Mouse (Mus musculus): ENCODE data around the gene Arpc5l. TPM values are rescaled to one million over a fixed set of nuclear protein-coding genes. Genes with fewer than 3 reads are reported as not detected.

The Arpc5l gene
- 141 and 144 TPM in 2 replicates for polyA plus RNA-seq (2014; fragmentation: Nextera tagmentation; extraction: Ambion mirVana)

DNA sequence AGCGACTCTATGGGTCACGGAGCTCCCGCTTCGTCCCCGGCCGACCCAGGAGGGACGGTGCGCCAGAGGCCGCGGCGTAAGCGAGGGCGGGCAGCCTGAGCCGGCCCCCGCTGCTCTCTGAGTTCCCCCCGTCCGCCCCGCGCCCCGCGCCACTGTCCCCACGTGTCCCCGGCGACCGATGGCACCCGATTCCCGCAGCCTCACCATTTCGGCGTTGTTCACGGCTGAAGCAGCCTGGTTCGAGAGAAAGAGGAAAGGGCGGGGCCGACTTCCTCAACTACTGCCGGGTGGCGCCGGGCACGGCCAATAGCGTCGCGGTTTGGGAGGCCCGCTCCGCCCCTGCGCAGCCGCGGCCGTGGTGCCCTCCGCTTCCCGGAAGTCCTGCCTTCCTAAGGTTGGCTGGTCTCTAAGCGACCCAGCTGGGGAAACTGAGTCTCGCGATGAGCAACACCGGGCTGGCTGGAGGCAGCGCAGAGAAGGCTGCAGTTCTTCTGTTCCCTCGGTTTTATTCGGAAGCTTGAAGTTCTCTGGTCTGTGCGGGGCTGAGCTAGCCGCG lies at the start of gene Arpc5l:
TSS of gene Arpc5l (plus strand) at position 469 of the 556 bp plus-strand sequence.
- no peaks in the 10 kb centered on the region for H3K9me3 ChIP-seq (ENCODE audit: control insufficient read depth, low read length)
- WGBS = under 1% methylated on average over 58 of the region's 58 CpGs
- H3K4me1 ChIP-seq (ENCODE audit: control insufficient read depth, insufficient read depth, low read length) = peaks cover 41% of the 10 kb centered on the region
- peak; percentile 90 for ATAC-seq (ENCODE audit: low FRiP score, low TSS enrichment)
- H3K27me3 ChIP-seq (ENCODE audit: control insufficient read depth, insufficient read depth, low read length) = no peaks in the 10 kb centered on the region
- H3K36me3 ChIP-seq (ENCODE audit: control insufficient read depth, insufficient read depth, low read length) = peaks cover 37% of the 10 kb centered on the region
- peak within 1 kb of the TSS; percentile 94 for H3K4me2 ChIP-seq (ENCODE audit: low read length)
- peak within 1 kb of the TSS; percentile 87 for H3K27ac ChIP-seq (replicated peaks; ENCODE audit: low read depth, low read length)
- H3K4me3 ChIP-seq (replicated peaks; ENCODE audit: low read depth, low read length) = peak within 1 kb of the TSS; percentile 58
- DNase-seq = peak; percentile 97
- H3K9ac ChIP-seq (replicated peaks; ENCODE audit: low read length) = peak within 1 kb of the TSS; percentile 88

DNA sequence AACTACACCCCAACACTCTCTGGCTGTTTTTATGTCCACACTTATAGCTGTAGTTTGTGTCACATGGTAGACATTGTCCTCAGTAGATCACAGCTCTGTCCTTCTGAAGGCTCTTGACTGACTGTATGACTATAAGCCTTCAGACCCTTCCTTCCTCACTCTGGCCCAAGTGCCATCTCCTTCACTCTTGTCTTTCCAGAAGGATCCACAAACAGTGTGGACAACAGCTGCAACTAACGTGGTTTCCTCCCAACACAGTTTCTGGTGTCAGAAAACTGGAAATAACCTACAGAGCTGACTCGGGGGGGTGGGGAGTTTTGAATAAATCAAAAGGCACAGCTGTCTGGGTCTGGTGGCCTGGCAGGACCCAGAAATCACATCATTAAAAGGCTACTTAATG lies 49.1 kb upstream of the Arpc5l start:
- H3K36me3 ChIP-seq (ENCODE audit: control insufficient read depth, insufficient read depth, low read length) = no peaks in the 10 kb centered on the region
- H3K9ac ChIP-seq (replicated peaks; ENCODE audit: low read length) = no peak overlapping the region
- no peaks in the 10 kb centered on the region for H3K4me1 ChIP-seq (ENCODE audit: control insufficient read depth, insufficient read depth, low read length)
- no peaks in the 10 kb centered on the region for H3K27me3 ChIP-seq (ENCODE audit: control insufficient read depth, insufficient read depth, low read length)
- no peaks in the 10 kb centered on the region for H3K9me3 ChIP-seq (ENCODE audit: control insufficient read depth, low read length)
- WGBS = 86% methylated on average over 2 of the region's 2 CpGs
- no peak overlapping the region for H3K4me3 ChIP-seq (replicated peaks; ENCODE audit: low read depth, low read length)
- H3K27ac ChIP-seq (replicated peaks; ENCODE audit: low read depth, low read length) = no peak overlapping the region
- no peak for ATAC-seq (ENCODE audit: low FRiP score, low TSS enrichment)
- DNase-seq = no peak
- no peak overlapping the region for H3K4me2 ChIP-seq (ENCODE audit: low read length)

DNA sequence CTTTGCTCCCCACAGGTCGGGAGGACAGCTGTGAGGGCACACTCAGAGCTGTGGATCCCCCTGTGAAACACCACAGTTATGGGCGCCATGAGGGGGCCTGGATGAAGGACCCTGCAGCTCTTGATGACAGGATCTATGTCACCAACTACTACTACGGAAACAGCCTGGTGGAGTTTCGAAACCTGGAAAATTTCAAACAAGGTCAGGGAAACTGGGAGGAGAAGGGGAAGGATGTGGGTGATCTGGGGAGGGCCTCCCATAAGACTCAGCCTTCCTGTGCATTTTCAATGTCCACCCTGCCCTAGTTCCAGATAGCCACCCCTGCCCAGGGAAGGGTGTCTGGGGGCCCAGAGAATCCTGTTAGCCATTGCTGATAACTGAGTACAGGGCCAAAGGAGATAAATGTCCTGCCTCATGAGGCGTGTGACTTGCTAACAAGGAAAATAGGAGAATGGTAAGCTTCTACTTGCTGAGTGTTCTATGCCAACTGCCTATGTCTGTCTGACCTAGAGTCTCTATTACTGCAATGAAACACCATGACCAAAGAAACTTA lies 47.4 kb upstream of the Arpc5l start:
- no peak overlapping the region for H3K4me2 ChIP-seq (ENCODE audit: low read length)
- WGBS = 90% methylated on average over 5 of the region's 5 CpGs
- H3K27ac ChIP-seq (replicated peaks; ENCODE audit: low read depth, low read length) = no peak overlapping the region
- DNase-seq = no peak
- no peaks in the 10 kb centered on the region for H3K27me3 ChIP-seq (ENCODE audit: control insufficient read depth, insufficient read depth, low read length)
- no peak overlapping the region for H3K9ac ChIP-seq (replicated peaks; ENCODE audit: low read length)
- H3K36me3 ChIP-seq (ENCODE audit: control insufficient read depth, insufficient read depth, low read length) = no peaks in the 10 kb centered on the region
- no peak for ATAC-seq (ENCODE audit: low FRiP score, low TSS enrichment)
- no peak overlapping the region for H3K4me3 ChIP-seq (replicated peaks; ENCODE audit: low read depth, low read length)
- H3K4me1 ChIP-seq (ENCODE audit: control insufficient read depth, insufficient read depth, low read length) = no peaks in the 10 kb centered on the region
- no peaks in the 10 kb centered on the region for H3K9me3 ChIP-seq (ENCODE audit: control insufficient read depth, low read length)

DNA sequence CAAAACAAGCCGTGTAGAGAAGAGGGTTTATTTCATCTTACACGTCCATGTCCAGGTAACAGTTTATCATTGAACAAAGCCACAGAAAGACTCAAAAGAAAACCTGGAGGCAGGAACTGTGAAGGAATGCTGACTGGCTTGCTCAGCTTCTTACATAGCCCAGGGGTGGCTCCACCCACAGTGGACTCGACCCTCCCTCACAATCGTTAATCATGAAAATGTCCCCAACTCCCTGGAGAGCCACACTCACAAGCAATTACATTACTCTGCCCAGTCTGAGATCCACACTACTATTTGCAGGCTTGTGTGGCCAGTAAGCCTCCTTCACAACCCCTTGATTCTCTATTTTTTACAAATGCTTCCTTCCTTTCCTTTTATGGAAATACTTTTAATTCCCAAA lies 41.0 kb upstream of the Arpc5l start:
- WGBS = 57% methylated on average over 4 of the region's 4 CpGs
- no peaks in the 10 kb centered on the region for H3K9me3 ChIP-seq (ENCODE audit: control insufficient read depth, low read length)
- H3K4me3 ChIP-seq (replicated peaks; ENCODE audit: low read depth, low read length) = no peak overlapping the region
- DNase-seq (no peak), ATAC-seq (ENCODE audit: low FRiP score, low TSS enrichment) (no peak)
- no peak overlapping the region for H3K4me2 ChIP-seq (ENCODE audit: low read length)
- no peak overlapping the region for H3K9ac ChIP-seq (replicated peaks; ENCODE audit: low read length)
- H3K27me3 ChIP-seq (ENCODE audit: control insufficient read depth, insufficient read depth, low read length) = no peaks in the 10 kb centered on the region
- H3K36me3 ChIP-seq (ENCODE audit: control insufficient read depth, insufficient read depth, low read length) = no peaks in the 10 kb centered on the region
- H3K27ac ChIP-seq (replicated peaks; ENCODE audit: low read depth, low read length) = no peak overlapping the region
- no peaks in the 10 kb centered on the region for H3K4me1 ChIP-seq (ENCODE audit: control insufficient read depth, insufficient read depth, low read length)

DNA sequence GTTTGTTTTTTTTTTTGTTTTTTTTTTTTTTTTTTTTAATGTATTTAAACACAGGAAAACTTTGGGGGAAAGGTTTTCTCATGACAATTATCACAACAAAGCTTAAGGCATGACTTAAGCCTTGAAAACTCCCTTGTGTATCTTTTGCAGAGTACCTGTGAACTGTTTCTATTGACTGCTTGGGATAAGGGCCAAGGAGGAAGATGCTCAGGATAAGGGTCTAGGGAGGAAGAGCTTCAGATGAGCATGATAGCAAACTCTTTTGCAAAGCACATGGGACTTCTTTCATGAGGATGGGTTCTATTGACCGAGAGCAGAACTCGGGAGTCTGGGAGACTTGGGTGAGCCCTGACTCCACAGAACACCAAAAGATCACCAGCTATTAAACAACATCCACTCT lies 35.5 kb upstream of the Arpc5l start:
- H3K4me1 ChIP-seq (ENCODE audit: control insufficient read depth, insufficient read depth, low read length) = no peaks in the 10 kb centered on the region
- no peak overlapping the region for H3K27ac ChIP-seq (replicated peaks; ENCODE audit: low read depth, low read length)
- H3K4me2 ChIP-seq (ENCODE audit: low read length) = no peak overlapping the region
- H3K27me3 ChIP-seq (ENCODE audit: control insufficient read depth, insufficient read depth, low read length) = no peaks in the 10 kb centered on the region
- no peaks in the 10 kb centered on the region for H3K36me3 ChIP-seq (ENCODE audit: control insufficient read depth, insufficient read depth, low read length)
- DNase-seq = no peak
- 88% methylated on average over 2 of the region's 2 CpGs for WGBS
- ATAC-seq (ENCODE audit: low FRiP score, low TSS enrichment) = no peak
- no peak overlapping the region for H3K9ac ChIP-seq (replicated peaks; ENCODE audit: low read length)
- no peaks in the 10 kb centered on the region for H3K9me3 ChIP-seq (ENCODE audit: control insufficient read depth, low read length)
- H3K4me3 ChIP-seq (replicated peaks; ENCODE audit: low read depth, low read length) = no peak overlapping the region

DNA sequence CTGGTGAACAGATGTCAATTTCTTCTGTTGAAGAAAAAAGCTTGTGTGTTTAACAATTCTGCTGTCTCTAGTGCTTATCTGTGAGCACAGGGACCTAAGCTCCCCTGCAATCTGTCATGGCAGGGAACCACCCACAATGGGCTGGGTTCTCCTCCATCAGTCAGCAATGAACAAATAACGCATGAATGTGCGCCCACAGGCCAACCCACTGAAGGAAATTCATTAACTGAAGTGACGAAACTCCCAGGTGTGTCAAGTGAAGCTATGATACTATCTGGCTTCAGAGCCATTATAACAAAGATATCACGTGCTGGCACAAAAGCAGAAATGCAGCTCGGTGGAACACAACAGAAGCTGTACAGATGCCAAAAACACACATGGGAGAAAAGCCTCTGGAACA lies 35.1 kb upstream of the Arpc5l start:
- 83% methylated on average over 5 of the region's 5 CpGs for WGBS
- Histone ChIP-seq H3K4me2 (ENCODE audit: low read length) (no peak overlapping the region), H3K4me1 (ENCODE audit: control insufficient read depth, insufficient read depth, low read length) (no peaks in the 10 kb centered on the region), H3K27me3 (ENCODE audit: control insufficient read depth, insufficient read depth, low read length) (no peaks in the 10 kb centered on the region), H3K27ac (replicated peaks; ENCODE audit: low read depth, low read length) (no peak overlapping the region), H3K36me3 (ENCODE audit: control insufficient read depth, insufficient read depth, low read length) (no peaks in the 10 kb centered on the region), H3K9me3 (ENCODE audit: control insufficient read depth, low read length) (no peaks in the 10 kb centered on the region), H3K9ac (replicated peaks; ENCODE audit: low read length) (no peak overlapping the region), H3K4me3 (replicated peaks; ENCODE audit: low read depth, low read length) (no peak overlapping the region)
- DNase-seq (no peak), ATAC-seq (ENCODE audit: low FRiP score, low TSS enrichment) (no peak)

DNA sequence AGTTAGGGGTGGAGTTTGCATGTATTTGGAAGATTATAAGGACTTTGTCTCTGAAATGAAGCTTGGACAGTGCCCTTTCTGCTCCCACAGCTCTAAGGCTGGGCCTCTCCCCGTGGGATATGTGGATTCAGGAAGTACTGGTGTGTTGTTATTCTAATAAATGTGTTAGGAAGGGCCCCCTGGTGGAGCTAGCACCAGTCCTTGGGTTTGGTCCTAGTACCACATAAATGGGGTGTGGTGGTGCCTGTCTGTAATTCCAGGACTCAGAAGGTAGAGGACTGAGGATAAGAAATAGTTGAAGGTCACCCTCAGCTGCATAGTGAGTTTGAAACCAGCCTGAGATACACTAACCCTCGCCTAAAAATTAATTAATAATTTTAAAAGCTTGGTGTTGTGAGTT lies 31.9 kb upstream of the Arpc5l start:
- Histone ChIP-seq H3K9me3 (ENCODE audit: control insufficient read depth, low read length) (no peaks in the 10 kb centered on the region), H3K9ac (replicated peaks; ENCODE audit: low read length) (no peak overlapping the region), H3K27ac (replicated peaks; ENCODE audit: low read depth, low read length) (no peak overlapping the region), H3K36me3 (ENCODE audit: control insufficient read depth, insufficient read depth, low read length) (no peaks in the 10 kb centered on the region), H3K4me2 (ENCODE audit: low read length) (no peak overlapping the region), H3K4me1 (ENCODE audit: control insufficient read depth, insufficient read depth, low read length) (no peaks in the 10 kb centered on the region), H3K27me3 (ENCODE audit: control insufficient read depth, insufficient read depth, low read length) (no peaks in the 10 kb centered on the region), H3K4me3 (replicated peaks; ENCODE audit: low read depth, low read length) (no peak overlapping the region)
- WGBS = 24% methylated on average over 2 of the region's 2 CpGs
- DNase-seq (no peak), ATAC-seq (ENCODE audit: low FRiP score, low TSS enrichment) (no peak)

DNA sequence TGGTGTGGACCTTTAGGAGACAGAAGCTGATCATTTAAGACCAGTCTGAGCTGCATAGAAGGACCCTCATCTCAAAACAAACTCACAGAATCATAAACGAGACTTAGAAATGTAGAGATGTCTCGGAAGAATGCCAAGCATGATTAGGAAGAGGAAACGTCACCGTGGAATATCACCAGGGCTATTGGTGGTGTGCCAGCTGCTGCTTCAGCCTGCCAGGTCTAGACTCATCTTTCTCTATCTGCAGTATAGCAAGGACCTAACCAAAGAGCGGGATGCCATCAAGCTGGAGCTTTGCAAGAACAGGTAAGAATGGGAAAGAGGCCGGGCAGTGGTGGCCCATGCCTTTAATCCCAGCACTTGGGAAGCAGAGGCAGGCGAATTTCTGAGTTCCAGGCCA lies 31.4 kb upstream of the Arpc5l start:
- H3K4me3 ChIP-seq (replicated peaks; ENCODE audit: low read depth, low read length) = no peak overlapping the region
- H3K9me3 ChIP-seq (ENCODE audit: control insufficient read depth, low read length) = no peaks in the 10 kb centered on the region
- H3K27me3 ChIP-seq (ENCODE audit: control insufficient read depth, insufficient read depth, low read length) = no peaks in the 10 kb centered on the region
- WGBS = 83% methylated on average over 7 of the region's 7 CpGs
- H3K4me1 ChIP-seq (ENCODE audit: control insufficient read depth, insufficient read depth, low read length) = no peaks in the 10 kb centered on the region
- no peak for DNase-seq
- H3K36me3 ChIP-seq (ENCODE audit: control insufficient read depth, insufficient read depth, low read length) = no peaks in the 10 kb centered on the region
- H3K27ac ChIP-seq (replicated peaks; ENCODE audit: low read depth, low read length) = no peak overlapping the region
- no peak for ATAC-seq (ENCODE audit: low FRiP score, low TSS enrichment)
- no peak overlapping the region for H3K9ac ChIP-seq (replicated peaks; ENCODE audit: low read length)
- no peak overlapping the region for H3K4me2 ChIP-seq (ENCODE audit: low read length)

DNA sequence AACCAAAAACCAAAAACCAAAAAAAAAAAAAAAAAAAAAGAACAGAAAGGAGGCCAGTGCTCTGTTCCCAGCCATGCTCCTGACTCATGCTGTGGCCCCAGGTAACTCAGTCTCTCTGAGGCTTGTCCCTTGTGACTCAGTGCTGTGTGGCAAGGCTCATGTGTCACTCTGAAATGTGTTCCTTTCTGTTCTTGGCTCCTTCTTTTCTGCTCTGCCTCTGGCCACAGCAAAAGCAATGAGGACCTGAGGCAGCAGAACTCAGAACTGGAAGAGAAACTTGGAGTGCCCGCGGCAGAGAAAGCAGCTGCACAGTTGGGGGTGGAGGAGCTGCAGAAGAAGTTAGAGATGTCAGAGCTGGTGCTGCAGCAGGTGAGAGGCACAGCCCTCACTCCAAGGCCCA lies 31.0 kb upstream of the Arpc5l start:
- Histone ChIP-seq H3K4me3 (replicated peaks; ENCODE audit: low read depth, low read length) (no peak overlapping the region), H3K9ac (replicated peaks; ENCODE audit: low read length) (no peak overlapping the region), H3K27me3 (ENCODE audit: control insufficient read depth, insufficient read depth, low read length) (no peaks in the 10 kb centered on the region), H3K4me1 (ENCODE audit: control insufficient read depth, insufficient read depth, low read length) (no peaks in the 10 kb centered on the region), H3K4me2 (ENCODE audit: low read length) (no peak overlapping the region), H3K9me3 (ENCODE audit: control insufficient read depth, low read length) (no peaks in the 10 kb centered on the region), H3K27ac (replicated peaks; ENCODE audit: low read depth, low read length) (no peak overlapping the region), H3K36me3 (ENCODE audit: control insufficient read depth, insufficient read depth, low read length) (no peaks in the 10 kb centered on the region)
- no peak for DNase-seq
- 29% methylated on average over 2 of the region's 2 CpGs for WGBS
- no peak for ATAC-seq (ENCODE audit: low FRiP score, low TSS enrichment)
